Mouse (Mus musculus): ENCODE data around the gene Hoxd8.

The Hoxd8 gene

GRCm38 (mm10) chr2:74736688-74737577 is 32.5 kb downstream of the Hoxd8 start:
- no peak for DNase-seq

GRCm38 (mm10) chr2:74737578-74738070 is 33.2 kb downstream of the Hoxd8 start:
- no peak for DNase-seq

- DNase-seq = no peak
These were observed 34.4 kb downstream of the Hoxd8 start for GRCm38 (mm10) chr2:74738623-74739475.

GRCm38 (mm10) chr2:74739476-74739800 is 35.0 kb downstream of the Hoxd8 start:
- no peak for DNase-seq

GRCm38 (mm10) chr2:74739869-74740268 is 35.5 kb downstream of the Hoxd8 start:
- DNase-seq = no peak

GRCm38 (mm10) chr2:74740311-74741091 is 36.1 kb downstream of the Hoxd8 start:
- no peak for DNase-seq

GRCm38 (mm10) chr2:74741252-74741978 is 37.0 kb downstream of the Hoxd8 start:
- DNase-seq = no peak

GRCm38 (mm10) chr2:74741979-74742277 is 37.5 kb downstream of the Hoxd8 start:
- DNase-seq = no peak

GRCm38 (mm10) chr2:74745540-74746297 is 41.3 kb downstream of the Hoxd8 start:
- no peak for DNase-seq

- DNase-seq = no peak
These were observed 42.0 kb downstream of the Hoxd8 start for GRCm38 (mm10) chr2:74746298-74746921.

GRCm38 (mm10) chr2:74747006-74747405 is 42.6 kb downstream of the Hoxd8 start:
- DNase-seq = no peak

GRCm38 (mm10) chr2:74747661-74748141 is 43.3 kb downstream of the Hoxd8 start:
- no peak for DNase-seq

GRCm38 (mm10) chr2:74748436-74748995 is 44.1 kb downstream of the Hoxd8 start:
- no peak for DNase-seq

GRCm38 (mm10) chr2:74749337-74750121 is 45.1 kb downstream of the Hoxd8 start:
- no peak for DNase-seq

- DNase-seq = no peak
These were observed 46.4 kb downstream of the Hoxd8 start for GRCm38 (mm10) chr2:74750731-74751250.

- DNase-seq = no peak
These were observed 47.4 kb downstream of the Hoxd8 start for GRCm38 (mm10) chr2:74751861-74752260.

- DNase-seq = no peak
These were observed 48.2 kb downstream of the Hoxd8 start for GRCm38 (mm10) chr2:74752431-74753174.

GRCm38 (mm10) chr2:74753175-74753523 is 48.7 kb downstream of the Hoxd8 start:
- DNase-seq = no peak

- no peak for DNase-seq
These were observed 49.3 kb downstream of the Hoxd8 start for GRCm38 (mm10) chr2:74753711-74754110.

Data from cerebellum, postnatal 36 days (tissue).